Mouse (Mus musculus): ENCODE measurements around the gene Lamtor1. TPM values are rescaled to one million over a fixed set of nuclear protein-coding genes. Genes with fewer than 3 reads are reported as not detected.

Lamtor1 gene
- total and polyA plus RNA-seq, 2 experiments from 2014 or later = 105 to 176 TPM

DNA sequence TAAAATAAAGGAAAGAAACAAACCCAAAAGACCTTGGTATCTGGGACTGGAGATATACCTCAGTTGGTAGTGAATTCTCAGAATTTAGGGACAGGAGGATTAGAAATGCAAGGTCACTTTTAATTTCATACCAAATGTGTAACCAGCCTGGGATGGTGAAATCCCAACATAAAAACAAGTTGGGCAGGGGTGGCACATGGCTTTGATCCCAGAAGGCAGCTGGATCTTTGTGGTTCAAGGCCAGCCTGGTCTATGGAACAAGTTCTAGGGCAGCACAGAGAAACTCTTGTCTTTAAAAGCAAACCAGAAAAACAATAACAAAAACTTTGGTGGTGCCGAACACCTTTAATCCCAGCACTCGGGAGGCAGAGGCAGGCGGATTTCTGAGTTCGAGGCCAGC is 38.2 kb upstream of the Lamtor1 start:
- Histone ChIP-seq H3K27me3 (ENCODE audit: insufficient read depth, low read length) (no peaks in the 10 kb centered on the region), H3K36me3 (ENCODE audit: insufficient read depth) (no peaks in the 10 kb centered on the region), H3K9ac (no peak overlapping the region), H3K9me3 (ENCODE audit: low read length) (no peaks in the 10 kb centered on the region), H3K4me2 (ENCODE audit: low read depth) (no peak overlapping the region), H3K4me1 (ENCODE audit: insufficient read depth) (no peaks in the 10 kb centered on the region), H3K27ac (ENCODE audit: low read depth, low read length) (no peak overlapping the region), H3K4me3 (ENCODE audit: low read depth, low read length) (no peak overlapping the region)
- ATAC-seq (no peak), DNase-seq (no peak)
- WGBS = 100% methylated on average over 4 of the region's 4 CpGs
- TF ChIP-seq CTCF (IDR thresholded peaks at IDR 0.05; ENCODE audit: low read depth) = no peak

DNA sequence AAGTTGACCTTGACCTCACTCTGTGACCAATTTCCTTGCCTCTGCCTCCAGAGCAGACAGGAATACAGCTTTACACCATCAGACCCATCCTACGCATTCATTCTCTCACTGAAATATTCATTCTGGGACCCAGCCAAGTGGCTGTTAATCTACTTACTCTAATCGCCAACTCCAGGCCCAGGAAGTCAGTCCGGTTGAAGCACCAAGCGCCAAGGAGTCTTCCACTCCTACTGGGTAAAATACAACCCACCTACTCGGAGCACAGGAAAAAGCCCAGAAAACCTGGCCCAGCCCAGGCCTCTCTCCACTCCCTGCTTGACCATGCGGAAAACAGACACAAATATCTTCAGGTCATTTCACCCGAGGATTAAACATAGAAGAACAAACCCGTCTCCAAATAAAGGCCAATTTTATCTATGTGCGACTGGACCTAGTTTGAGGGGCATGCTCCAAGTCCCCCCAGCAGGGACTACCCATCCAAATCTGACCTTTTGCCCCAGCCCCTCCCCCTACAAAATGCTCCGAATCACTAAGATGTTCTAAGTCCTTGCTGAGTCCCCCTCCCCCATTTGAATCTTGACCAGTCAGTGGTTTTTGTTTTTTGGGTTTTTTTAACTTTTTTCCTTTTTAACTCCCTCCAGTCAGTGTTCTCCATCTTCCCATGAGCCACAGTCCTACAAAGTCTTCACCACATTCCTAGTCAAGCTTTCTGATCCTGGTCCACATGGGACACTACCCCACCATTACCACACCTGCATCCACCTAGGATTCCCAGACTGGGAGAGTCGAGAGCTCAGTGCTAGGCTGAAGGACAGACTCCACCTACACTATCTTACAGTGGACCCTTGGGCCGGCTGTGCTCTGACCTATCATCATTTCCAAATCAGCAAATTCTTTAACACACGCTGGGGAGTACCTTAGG is 37.2 kb upstream of the Lamtor1 start:
- Histone ChIP-seq H3K4me2 (ENCODE audit: low read depth) (no peak overlapping the region), H3K27ac (ENCODE audit: low read depth, low read length) (no peak overlapping the region), H3K36me3 (ENCODE audit: insufficient read depth) (no peaks in the 10 kb centered on the region), H3K9me3 (ENCODE audit: low read length) (no peaks in the 10 kb centered on the region), H3K4me3 (ENCODE audit: low read depth, low read length) (no peak overlapping the region), H3K9ac (no peak overlapping the region), H3K27me3 (ENCODE audit: insufficient read depth, low read length) (no peaks in the 10 kb centered on the region), H3K4me1 (ENCODE audit: insufficient read depth) (no peaks in the 10 kb centered on the region)
- no peak for TF ChIP-seq CTCF (IDR thresholded peaks at IDR 0.05; ENCODE audit: low read depth)
- DNase-seq = no peak
- ATAC-seq = no peak
- WGBS = 45% methylated on average over 13 of the region's 13 CpGs

DNA sequence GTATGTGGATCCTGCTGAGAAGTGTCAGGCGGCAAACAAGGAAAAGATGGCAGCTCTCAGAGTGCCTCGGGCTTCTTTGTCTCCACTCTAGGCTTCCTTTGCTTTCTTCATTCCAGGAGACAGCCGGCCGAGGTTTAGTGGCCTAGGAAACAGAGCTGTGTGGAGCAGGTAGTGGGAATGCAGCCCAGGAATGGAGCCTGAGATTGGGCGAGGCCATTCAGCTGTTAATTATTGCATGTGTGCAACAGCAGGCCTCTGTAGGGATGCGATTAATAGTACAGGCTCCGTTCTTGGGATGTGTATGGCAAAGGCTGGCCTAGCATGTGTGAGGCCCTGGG is 36.6 kb upstream of the Lamtor1 start:
- Histone ChIP-seq H3K4me2 (ENCODE audit: low read depth) (no peak overlapping the region), H3K36me3 (ENCODE audit: insufficient read depth) (no peaks in the 10 kb centered on the region), H3K27me3 (ENCODE audit: insufficient read depth, low read length) (no peaks in the 10 kb centered on the region), H3K9me3 (ENCODE audit: low read length) (no peaks in the 10 kb centered on the region), H3K4me1 (ENCODE audit: insufficient read depth) (no peaks in the 10 kb centered on the region), H3K9ac (no peak overlapping the region), H3K27ac (ENCODE audit: low read depth, low read length) (no peak overlapping the region), H3K4me3 (ENCODE audit: low read depth, low read length) (no peak overlapping the region)
- WGBS = 35% methylated on average over 7 of the region's 7 CpGs
- DNase-seq = no peak
- ATAC-seq = no peak
- no peak for TF ChIP-seq CTCF (IDR thresholded peaks at IDR 0.05; ENCODE audit: low read depth)

DNA sequence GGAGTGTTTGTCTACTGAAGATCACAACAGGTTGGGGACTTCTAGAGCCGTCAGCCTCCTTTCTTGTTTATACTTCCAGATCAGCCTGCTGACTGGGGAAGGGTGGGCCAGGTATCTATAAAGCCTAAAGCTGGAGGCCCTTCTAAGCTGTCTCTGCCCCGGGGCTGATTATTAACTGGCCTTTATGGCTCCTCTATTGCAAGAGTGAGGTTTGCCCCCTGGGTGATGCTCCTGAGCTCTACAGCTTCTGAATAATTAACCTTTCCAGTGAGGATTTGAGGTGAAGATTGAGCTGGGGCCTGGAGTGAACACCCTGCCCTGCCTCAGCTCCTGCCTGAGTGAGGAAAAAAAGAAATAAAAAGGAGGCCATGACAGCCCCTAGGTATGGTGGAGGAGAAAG is 35.1 kb upstream of the Lamtor1 start, which contains the start of gene Folr1:
TSS of gene Folr1 (minus strand) at position 160 of the 400 bp plus-strand sequence.
- H3K27me3 ChIP-seq (ENCODE audit: insufficient read depth, low read length) = no peaks in the 10 kb centered on the region
- H3K9ac ChIP-seq = no peak within 1 kb of the TSS
- H3K4me3 ChIP-seq (ENCODE audit: low read depth, low read length) = no peak within 1 kb of the TSS
- no peak within 1 kb of the TSS for H3K4me2 ChIP-seq (ENCODE audit: low read depth)
- TF ChIP-seq CTCF (IDR thresholded peaks at IDR 0.05; ENCODE audit: low read depth) = no peak
- ATAC-seq (no peak), DNase-seq (no peak)
- no peaks in the 10 kb centered on the region for H3K9me3 ChIP-seq (ENCODE audit: low read length)
- no peaks in the 10 kb centered on the region for H3K4me1 ChIP-seq (ENCODE audit: insufficient read depth)
- WGBS = 79% methylated on average over 2 of the region's 2 CpGs
- no peak within 1 kb of the TSS for H3K27ac ChIP-seq (ENCODE audit: low read depth, low read length)
- no peaks in the 10 kb centered on the region for H3K36me3 ChIP-seq (ENCODE audit: insufficient read depth)

DNA sequence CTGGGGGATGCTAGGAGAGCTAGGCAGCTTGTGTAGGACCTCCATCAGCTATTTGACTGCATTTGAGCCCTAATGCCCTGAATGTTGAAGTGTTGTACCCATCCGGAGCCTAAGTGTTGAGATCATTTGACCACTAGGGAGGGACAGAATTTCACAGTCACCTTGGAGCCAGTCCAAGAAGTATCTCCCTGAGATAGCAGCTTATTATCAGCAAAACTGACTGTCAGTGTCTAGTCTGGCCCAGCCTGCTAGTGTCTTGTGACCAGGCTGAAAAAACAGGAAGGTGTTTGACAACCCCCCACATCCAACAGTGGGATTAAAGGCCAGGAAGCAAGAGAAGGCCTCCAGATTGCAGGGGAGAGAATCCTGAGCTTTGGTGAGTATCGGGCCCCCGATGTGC is 34.4 kb upstream of the Lamtor1 start:
- ATAC-seq (no peak), DNase-seq (no peak)
- WGBS = 77% methylated on average over 3 of the region's 3 CpGs
- H3K4me1 ChIP-seq (ENCODE audit: insufficient read depth) = no peaks in the 10 kb centered on the region
- no peaks in the 10 kb centered on the region for H3K9me3 ChIP-seq (ENCODE audit: low read length)
- H3K4me2 ChIP-seq (ENCODE audit: low read depth) = no peak overlapping the region
- TF ChIP-seq CTCF (IDR thresholded peaks at IDR 0.05; ENCODE audit: low read depth) = no peak
- H3K27me3 ChIP-seq (ENCODE audit: insufficient read depth, low read length) = no peaks in the 10 kb centered on the region
- no peak overlapping the region for H3K9ac ChIP-seq
- no peak overlapping the region for H3K4me3 ChIP-seq (ENCODE audit: low read depth, low read length)
- no peak overlapping the region for H3K27ac ChIP-seq (ENCODE audit: low read depth, low read length)
- H3K36me3 ChIP-seq (ENCODE audit: insufficient read depth) = no peaks in the 10 kb centered on the region

DNA sequence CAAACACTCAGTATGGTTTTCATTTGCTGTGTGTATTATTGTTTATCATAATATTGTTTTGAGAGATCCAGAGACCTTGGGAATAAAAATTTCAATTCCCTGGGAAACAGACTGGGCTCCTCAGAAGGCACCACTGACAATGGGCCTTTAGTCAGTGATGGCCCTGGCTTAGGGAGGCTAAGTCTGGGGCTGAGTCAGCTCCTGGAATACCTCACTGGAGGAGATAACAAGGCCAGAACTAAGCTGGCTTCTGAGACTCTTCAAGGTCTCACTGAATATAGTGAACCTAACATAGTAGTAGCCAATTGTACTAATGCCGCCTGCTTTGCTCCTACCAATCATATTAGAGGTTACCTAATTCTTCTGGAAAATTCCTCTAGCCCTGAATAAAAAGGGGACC is 29.7 kb upstream of the Lamtor1 start:
- Histone ChIP-seq H3K4me2 (ENCODE audit: low read depth) (no peak overlapping the region), H3K9me3 (ENCODE audit: low read length) (no peaks in the 10 kb centered on the region), H3K27me3 (ENCODE audit: insufficient read depth, low read length) (no peaks in the 10 kb centered on the region), H3K27ac (ENCODE audit: low read depth, low read length) (no peak overlapping the region), H3K4me1 (ENCODE audit: insufficient read depth) (no peaks in the 10 kb centered on the region), H3K4me3 (ENCODE audit: low read depth, low read length) (no peak overlapping the region), H3K36me3 (ENCODE audit: insufficient read depth) (no peaks in the 10 kb centered on the region), H3K9ac (no peak overlapping the region)
- WGBS = 93% methylated on average over 1 of the region's 1 CpGs
- no peak for ATAC-seq
- TF ChIP-seq CTCF (IDR thresholded peaks at IDR 0.05; ENCODE audit: low read depth) = no peak
- DNase-seq = no peak

DNA sequence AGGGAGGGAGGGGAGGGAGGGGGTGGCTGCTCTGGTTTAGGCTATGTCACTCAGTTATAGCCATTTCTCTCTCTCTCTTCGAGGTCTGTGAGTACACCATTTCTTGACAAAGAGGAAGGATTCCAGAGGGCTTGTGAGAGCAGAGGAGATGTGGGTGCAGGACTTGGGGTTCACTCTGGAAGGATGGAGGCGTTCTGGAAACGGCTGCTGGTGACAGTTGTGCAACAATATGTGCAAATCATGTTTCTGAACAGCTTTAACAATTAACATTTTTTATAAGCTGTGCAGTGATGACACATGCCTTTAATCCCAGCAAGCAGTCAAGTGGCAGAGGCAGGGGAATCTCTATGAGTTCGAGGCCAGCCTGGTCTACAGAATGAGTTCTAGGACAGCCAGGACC is 24.8 kb upstream of the Lamtor1 start:
- Histone ChIP-seq H3K9me3 (ENCODE audit: low read length) (no peaks in the 10 kb centered on the region), H3K4me3 (ENCODE audit: low read depth, low read length) (no peak overlapping the region), H3K4me1 (ENCODE audit: insufficient read depth) (no peaks in the 10 kb centered on the region), H3K27me3 (ENCODE audit: insufficient read depth, low read length) (no peaks in the 10 kb centered on the region), H3K36me3 (ENCODE audit: insufficient read depth) (no peaks in the 10 kb centered on the region), H3K27ac (ENCODE audit: low read depth, low read length) (no peak overlapping the region), H3K4me2 (ENCODE audit: low read depth) (no peak overlapping the region), H3K9ac (no peak overlapping the region)
- 73% methylated on average over 4 of the region's 4 CpGs for WGBS
- ATAC-seq (no peak), DNase-seq (no peak)
- TF ChIP-seq CTCF (IDR thresholded peaks at IDR 0.05; ENCODE audit: low read depth) = no peak

Data from forebrain, postnatal 0 days (tissue).